In the genomic region with DNA sequence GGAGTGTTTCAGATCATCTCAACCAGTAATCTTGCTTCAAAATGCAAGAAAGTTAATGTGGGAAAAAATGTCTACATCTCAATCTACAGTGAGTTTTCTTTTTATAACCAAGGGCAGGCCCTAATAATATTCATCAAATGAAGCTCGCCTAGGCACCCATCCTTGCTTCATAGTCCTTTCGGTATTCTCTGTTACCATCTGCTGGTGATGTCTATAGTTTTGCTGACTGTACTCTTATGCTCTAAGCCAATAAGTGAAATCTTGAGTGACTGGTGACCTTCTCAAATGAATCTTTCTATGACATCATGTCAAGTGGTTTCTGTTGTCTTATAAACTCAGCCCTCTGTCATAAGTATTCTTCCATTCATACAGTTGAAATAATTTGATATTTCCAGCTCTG, we compare ENCODE assay signal across 17 mouse cellular contexts.
DNase-seq lines count a peak whose midpoint lies in the region; ATAC-seq and TF ChIP-seq lines count a peak whose summit lies in the region.
"Had no signal": no experiment of that assay in that cellular context is flagged by ENCODE, and none has a peak within 500 bp of the region (broad histone marks: within the 10 kb centered on the region; RNA-seq: fewer than 3 reads in every experiment).

No protein-coding gene starts in this region.

- dilution Hi-C loops in CH12.LX (cut with MboI; ENCODE audit: extremely low pct_ligation_motif_present, extremely low pct_unique_long_range_greater_than_20kb, low sequenced_read_pairs) = no loop called here

- ATAC-seq in CD4-positive, CD25-positive, alpha-beta regulatory T cell, adult 4 months = peak; percentile 28
- ATAC-seq in inflammation-experienced regulatory T-cells, adult 6 months = peak; percentile 20
- ATAC-seq: forebrain, embryonic 13.5 days; forebrain, embryonic 15.5 days; forebrain, postnatal 0 days had no signal

- in situ Hi-C loops in CH12.LX (cut with MboI; ENCODE audit: low pct_ligation_motif_present, low pct_unique_long_range_greater_than_20kb, low sequenced_read_pairs) = loop anchor here (5.0 to 25.0 kb wide), 3 partner anchors 97 to 397 kb away; partner anchors contain the start of gene Itga4

- no peaks in the 10 kb centered on the region for H3K9me3 ChIP-seq in CH12.LX (replicated peaks; ENCODE audit: low read length)
- H3K9me3 ChIP-seq: embryonic facial prominence, embryonic 10.5 days; embryonic facial prominence, embryonic 12.5 days; forebrain, embryonic 13.5 days; forebrain, embryonic 15.5 days had no signal

- no peak for DNase-seq in CH12.LX (ENCODE audit: extremely low read depth)
- no peak for DNase-seq in urinary bladder, postnatal 10 days (ENCODE audit: low spot score)
- DNase-seq in kidney, adult 18-20 months = no peak
- DNase-seq: adrenal gland, adult 8-10 months; adrenal gland, postnatal 14 days; adrenal gland, postnatal 36 days; cerebellum, adult 18-20 months; cerebellum, adult 8-10 months; cerebellum, adult 9-11 months; cerebellum, postnatal 36 days; forebrain, postnatal 0 days had no signal

- H3K4me3 ChIP-seq in CH12.LX (replicated peaks in 1 of 3; ENCODE audit: low read depth in 2 of 3, low read length in 2 of 3, poor library complexity in 1 of 3) = no peak overlapping the region
- H3K4me3 ChIP-seq: embryonic facial prominence, embryonic 10.5 days; embryonic facial prominence, embryonic 12.5 days; forebrain, embryonic 13.5 days; forebrain, embryonic 15.5 days had no signal

- TF ChIP-seq CTCF in CH12.LX (conservative IDR thresholded peaks at IDR 0.05 in 1 of 2, IDR thresholded peaks at IDR 0.05 in 1 of 2; ENCODE audit: low read depth in 2 of 2, low read length in 2 of 2) = no peak

- no peaks in the 10 kb centered on the region for H3K27me3 ChIP-seq in CH12.LX (replicated peaks)
- H3K27me3 ChIP-seq: embryonic facial prominence, embryonic 12.5 days; forebrain, embryonic 13.5 days; forebrain, embryonic 15.5 days had no signal

- H3K4me1 ChIP-seq in CH12.LX (ENCODE audit: control insufficient read depth in 1 of 2, insufficient read depth in 2 of 2) = peaks cover 19 to 50% of the 10 kb centered on the region in 2 experiments

- peak overlapping the region; percentile 86; the same call in 1 of the 2 replicates for H3K27ac ChIP-seq in CH12.LX (ENCODE audit: insufficient read depth, low read depth)
- H3K27ac ChIP-seq: embryonic facial prominence, embryonic 10.5 days; embryonic facial prominence, embryonic 12.5 days; forebrain, embryonic 13.5 days; forebrain, embryonic 15.5 days had no signal

- no peak for TF ChIP-seq POLR2A in CH12.LX (IDR thresholded peaks at IDR 0.05; ENCODE audit: low read depth, low read length)

- H3K36me3 ChIP-seq in CH12.LX (replicated peaks in 1 of 2; ENCODE audit: control insufficient read depth in 1 of 2, insufficient read depth in 1 of 2, low read length in 1 of 2) = no peaks in the 10 kb centered on the region
- H3K36me3 ChIP-seq: embryonic facial prominence, embryonic 10.5 days; embryonic facial prominence, embryonic 12.5 days; forebrain, embryonic 15.5 days had no signal

- no peak for TF ChIP-seq RAD21 in CH12.LX (IDR thresholded peaks at IDR 0.05; ENCODE audit: low read depth, low read length)

- H3K79me2 ChIP-seq in CH12.LX (replicated peaks; ENCODE audit: control insufficient read depth, extremely low read depth, insufficient read depth, poor library complexity, severe bottlenecking) = no peaks in the 10 kb centered on the region

- TF ChIP-seq EP300 in CH12.LX (IDR thresholded peaks at IDR 0.05; ENCODE audit: low read length) = no peak; the same call in 1 of the 2 replicates

- peak overlapping the region; percentile 59; the same call in 1 of the 2 replicates for H3K9ac ChIP-seq in CH12.LX (ENCODE audit: insufficient read depth, low read depth)
- H3K9ac ChIP-seq: embryonic facial prominence, embryonic 12.5 days; forebrain, embryonic 13.5 days; forebrain, embryonic 15.5 days; forebrain, postnatal 0 days had no signal

- H3K4me2 ChIP-seq in CH12.LX (ENCODE audit: insufficient read depth, low read depth, poor library complexity, severe bottlenecking) = peak overlapping the region; percentile 51; the same call in 1 of the 2 replicates
- H3K4me2 ChIP-seq: embryonic facial prominence, embryonic 12.5 days; forebrain, embryonic 13.5 days; forebrain, embryonic 15.5 days had no signal

TF ChIP-seq in CH12.LX, 34 proteins besides CTCF, POLR2A, EP300 and RAD21:
- TF ChIP-seq BHLHE40 (IDR thresholded peaks at IDR 0.05; ENCODE audit: low read depth, low read length) (no peak), MAFK (IDR thresholded peaks at IDR 0.05; ENCODE audit: insufficient replicate concordance, low read length) (peak; percentile 93), ZKSCAN1 (IDR thresholded peaks at IDR 0.05; ENCODE audit: borderline replicate concordance, low read depth, low read length) (no peak), POLR2AphosphoS2 (IDR thresholded peaks at IDR 0.05; ENCODE audit: low read depth, low read length) (no peak), CHD1 (IDR thresholded peaks at IDR 0.05; ENCODE audit: low read depth, low read length) (no peak), USF2 (conservative IDR thresholded peaks at IDR 0.05; ENCODE audit: low read depth, low read length) (no peak), TBP (conservative IDR thresholded peaks at IDR 0.05; ENCODE audit: low read depth, low read length) (peak; percentile 65; the same call in 1 of the 2 replicates), JUN (IDR thresholded peaks at IDR 0.05; ENCODE audit: insufficient read depth, low read depth, low read length) (peak; percentile 37; the same call in 1 of the 2 replicates), PAX5 (IDR thresholded peaks at IDR 0.05; ENCODE audit: low read length) (no peak)
TF ChIP-seq in CH12.LX: peak in this region for 3.
